Mouse (Mus musculus) spleen, postnatal 4 days (tissue): ENCODE measurements around the gene Tmprss7.

Source experiments
- DNase-seq, 2 experiments: peaks; one replicate each; pipeline ENCODE4 v3.0.0; 2022; ENCODE audit warnings: low spot score in 2 of 2

Tmprss7 gene

GRCm38 (mm10) chr16:45625342-45625741 lies 68.1 kb downstream of the Tmprss7 start:
- DNase-seq, result no peak

- DNase-seq, result no peak
These were observed 68.7 kb downstream of the Tmprss7 start for GRCm38 (mm10) chr16:45624791-45625190.

GRCm38 (mm10) chr16:45623230-45623629 lies 70.2 kb downstream of the Tmprss7 start:
- DNase-seq, result no peak

GRCm38 (mm10) chr16:45619751-45620375 lies 73.6 kb downstream of the Tmprss7 start:
- DNase-seq, result no peak

GRCm38 (mm10) chr16:45615944-45616343 lies 77.5 kb downstream of the Tmprss7 start:
- DNase-seq, result no peak

- DNase-seq, result no peak
These were observed 80.2 kb downstream of the Tmprss7 start for GRCm38 (mm10) chr16:45613247-45613646.

- DNase-seq, result no peak
These were observed 83.2 kb downstream of the Tmprss7 start, which contains the start of gene Gcsam for GRCm38 (mm10) chr16:45610267-45610666. Gcsam (plus strand) TSS chr16:45610380.

- DNase-seq, result peak in 1 of 2 experiments; percentile 15
These were observed 84.2 kb downstream of the Tmprss7 start for GRCm38 (mm10) chr16:45609300-45609699.

- no peak for DNase-seq
These were observed 84.9 kb downstream of the Tmprss7 start for GRCm38 (mm10) chr16:45608481-45608954.
